Comparison of ENCODE assay signal across 8 mouse cellular contexts in the genomic region with DNA sequence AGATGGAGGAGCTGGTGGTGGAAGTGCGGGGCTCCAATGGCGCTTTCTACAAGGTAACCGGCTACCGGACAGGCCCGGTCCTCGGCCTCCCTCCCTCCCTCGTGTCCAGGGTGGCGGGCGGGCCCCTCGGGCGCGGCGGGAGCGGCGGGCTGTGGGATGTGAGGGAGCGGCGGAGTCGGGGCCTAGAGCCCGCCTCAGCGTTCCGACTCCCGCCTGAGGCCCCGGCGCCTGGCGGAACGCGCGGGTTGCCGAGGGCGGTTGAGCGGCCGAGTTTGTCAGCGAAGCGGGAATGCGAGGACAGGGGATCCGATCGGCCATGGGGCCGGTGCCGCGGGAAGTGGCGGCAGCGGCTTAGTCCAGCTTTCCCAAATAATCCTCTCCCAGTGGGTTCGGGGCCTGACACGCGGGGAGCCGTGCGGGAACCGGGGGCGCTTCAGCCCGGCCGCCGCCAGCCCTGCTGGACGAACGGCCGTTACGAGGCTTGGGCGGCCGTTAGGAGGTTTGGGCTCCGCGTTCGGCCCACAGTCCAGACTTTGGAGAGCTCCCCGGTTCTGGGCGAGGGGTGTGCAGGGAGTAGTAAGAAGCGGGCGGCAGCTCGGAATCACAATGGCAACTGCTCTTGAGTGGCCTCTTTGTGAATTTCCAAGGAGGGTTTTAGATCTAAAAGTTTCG. TPM values are rescaled to one million over a fixed set of nuclear protein-coding genes. Genes with fewer than 3 reads are reported as not detected.
A peak's percentile ranks its signal among the peaks of the same experiment; 100 is the strongest.
DNase-seq lines count a peak whose midpoint lies in the region; ATAC-seq and TF ChIP-seq lines count a peak whose summit lies in the region.

No protein-coding gene starts in this region.

- no peaks in the 10 kb centered on the region for H3K27me3 ChIP-seq in hindbrain, postnatal 0 days (ENCODE audit: insufficient read depth, low read length)
- no peaks in the 10 kb centered on the region for H3K27me3 ChIP-seq in liver, embryonic 15.5 days
- no peaks in the 10 kb centered on the region for H3K27me3 ChIP-seq in neural tube, embryonic 14.5 days (ENCODE audit: control insufficient read depth, insufficient read depth, low read length)

- no peak for TF ChIP-seq CTCF in hindbrain, postnatal 0 days (IDR thresholded peaks at IDR 0.05; ENCODE audit: low read depth)

- peak overlapping the region; percentile 68 for H3K9ac ChIP-seq in hindbrain, postnatal 0 days (replicated peaks; ENCODE audit: low read length)
- peak overlapping the region; percentile 80 for H3K9ac ChIP-seq in liver, embryonic 15.5 days
- H3K9ac ChIP-seq in neural tube, embryonic 14.5 days (replicated peaks; ENCODE audit: low read depth, low read length), result peak overlapping the region; percentile 66

- 27% methylated on average over 59 of the region's 67 CpGs for WGBS in hindbrain, postnatal 0 days
- WGBS in liver, embryonic 15.5 days (ENCODE audit: insufficient replicate concordance), result 11% methylated on average over 62 of the region's 67 CpGs
- WGBS in neural tube, embryonic 14.5 days, result 11% methylated on average over 29 of the region's 67 CpGs

- H3K9me3 ChIP-seq in hindbrain, postnatal 0 days (ENCODE audit: low read length), result no peaks in the 10 kb centered on the region
- no peaks in the 10 kb centered on the region for H3K9me3 ChIP-seq in liver, embryonic 15.5 days (replicated peaks)
- H3K9me3 ChIP-seq in neural tube, embryonic 14.5 days (ENCODE audit: control insufficient read depth, low read length), result no peaks in the 10 kb centered on the region

- H3K4me2 ChIP-seq in hindbrain, postnatal 0 days (ENCODE audit: low read depth, low read length), result peak overlapping the region; percentile 53
- H3K4me2 ChIP-seq in liver, embryonic 15.5 days, result peak overlapping the region; percentile 49
- peak overlapping the region; percentile 52 for H3K4me2 ChIP-seq in neural tube, embryonic 14.5 days (ENCODE audit: low read depth, low read length)

- peak overlapping the region; percentile 64 for H3K4me3 ChIP-seq in hindbrain, postnatal 0 days (ENCODE audit: low read length)
- peak overlapping the region; percentile 77 for H3K4me3 ChIP-seq in liver, embryonic 15.5 days (replicated peaks)
- H3K4me3 ChIP-seq in neural tube, embryonic 14.5 days (ENCODE audit: low read depth, low read length), result peak overlapping the region; percentile 57

- H3K4me1 ChIP-seq in hindbrain, postnatal 0 days (ENCODE audit: insufficient read depth, low read length), result no peaks in the 10 kb centered on the region
- H3K4me1 ChIP-seq in liver, embryonic 15.5 days (replicated peaks), result peaks cover 11% of the 10 kb centered on the region
- no peaks in the 10 kb centered on the region for H3K4me1 ChIP-seq in neural tube, embryonic 14.5 days (ENCODE audit: control insufficient read depth, insufficient read depth, low read length)

- ATAC-seq in cerebellum, adult (ENCODE audit: insufficient number of reproducible peaks, low FRiP score, low TSS enrichment), result peak; percentile 80
- peak; percentile 38; the same call in 1 of the 2 replicates for ATAC-seq in erythroid progenitor cell, adult 5-6 weeks (replicated peaks; ENCODE audit: low FRiP score, poor library complexity, severe bottlenecking)
- ATAC-seq in hindbrain, postnatal 0 days, result peak; percentile 78
- peak; percentile 75 for ATAC-seq in liver, embryonic 15.5 days (ENCODE audit: insufficient read depth)
- peak; percentile 83 for ATAC-seq in neural tube, embryonic 14.5 days (ENCODE audit: low read depth)

- H3K27ac ChIP-seq in hindbrain, postnatal 0 days, result peak overlapping the region; percentile 89
- peak overlapping the region; percentile 91 for H3K27ac ChIP-seq in liver, embryonic 15.5 days (replicated peaks)
- peak overlapping the region; percentile 85 for H3K27ac ChIP-seq in neural tube, embryonic 14.5 days (ENCODE audit: low read depth, low read length)

- H3K36me3 ChIP-seq in hindbrain, postnatal 0 days (ENCODE audit: insufficient read depth, low read length), result no peaks in the 10 kb centered on the region
- no peaks in the 10 kb centered on the region for H3K36me3 ChIP-seq in liver, embryonic 15.5 days (replicated peaks)
- no peaks in the 10 kb centered on the region for H3K36me3 ChIP-seq in neural tube, embryonic 14.5 days (ENCODE audit: control insufficient read depth, insufficient read depth, low read length)

- DNase-seq in cerebellum, adult 9-11 months, result no peak
- DNase-seq in urinary bladder, postnatal 14 days (ENCODE audit: low spot score), result peak; percentile 17
- DNase-seq in urinary bladder, adult 2 months (ENCODE audit: low spot score), result no peak
- peak; percentile 37 for DNase-seq in hindbrain, postnatal 0 days (ENCODE audit: low spot score)

RNA-seq across cellular contexts. Expression of gene Fmr1, which starts 0.6 kb away (rescaled TPM):
- polyA plus RNA-seq in urinary bladder, adult 2 months (2012; rRNA removed), result 27.5 and 30.9 TPM in 2 replicates
- 86.9 and 115 TPM in 2 replicates for total RNA-seq in erythroid progenitor cell, adult 5-6 weeks (2015; ENCODE audit: low replicate concordance)
- total RNA-seq in erythroid progenitor cell, adult 5-6 weeks (2017; ENCODE audit: low replicate concordance), result 107 and 147 TPM in 2 replicates
- 30.4 and 31.4 TPM in 2 replicates for total RNA-seq in hindbrain, postnatal 0 days (2014; rRNA removed)
- polyA plus RNA-seq in hindbrain, postnatal 0 days (2015; fragmentation: Nextera tagmentation; extraction: Ambion mirVana), result 39.9 and 40.3 TPM in 2 replicates
- 22.5 and 22.9 TPM in 2 replicates for polyA plus RNA-seq in liver, embryonic 15.5 days (2015; fragmentation: Nextera tagmentation; extraction: Ambion mirVana)
- 56.9 and 64.4 TPM in 2 replicates for polyA plus RNA-seq in neural tube, embryonic 14.5 days (2014; fragmentation: Nextera tagmentation; extraction: Ambion mirVana)

Comparison
In these comparisons a context has a peak if more than half of its experiments do, and no peak if none do; other contexts are left out.
1. DNase-seq: peak in urinary bladder, postnatal 14 days (single experiment) and hindbrain, postnatal 0 days (single experiment); none in cerebellum, adult 9-11 months (single experiment) and urinary bladder, adult 2 months (single experiment).
2. Peak in every context shown above with its lines, with median percentiles within 50 percentile points of each other: ATAC-seq, H3K27ac ChIP-seq, H3K4me2 ChIP-seq, H3K4me3 ChIP-seq and H3K9ac ChIP-seq.